Mouse (Mus musculus): Measurements from ENCODE around the gene Slc25a42. TPM values are rescaled to one million over a fixed set of nuclear protein-coding genes. Genes with fewer than 3 reads are reported as not detected.
A peak's percentile ranks its signal among the peaks of the same experiment; 100 is the strongest.
"Not testable (repeated sequence)": the region's sequence is repeated elsewhere in the genome, so short reads cannot be mapped to it uniquely, and the experiment has no call there.

Gene Slc25a42
- polyA plus RNA-seq, 1 experiment from 2014 or later: 3.6 TPM

- Histone ChIP-seq H3K4me3 (no peak overlapping the region), H3K4me1 (peaks cover under 1% of the 10 kb centered on the region; the same call in 1 of the 2 replicates), H3K9me3 (replicated peaks) (no peaks in the 10 kb centered on the region), H3K27ac (no peak overlapping the region), H3K36me3 (peaks cover 58% of the 10 kb centered on the region), H3K27me3 (ENCODE audit: low read depth, poor library complexity, severe bottlenecking) (no peaks in the 10 kb centered on the region)
- no peak for DNase-seq (ENCODE audit: low spot score)
- WGBS: 77% methylated on average over 4 of the region's 4 CpGs
Observed at GRCm38 (mm10) chr8:70227997-70228396, 15.9 kb upstream of the Slc25a42 start.

GRCm38 (mm10) chr8:70223341-70223740 lies 11.2 kb upstream of the Slc25a42 start:
- Histone ChIP-seq H3K4me3 (no peak overlapping the region), H3K9me3 (replicated peaks) (no peaks in the 10 kb centered on the region), H3K36me3 (peaks cover 43% of the 10 kb centered on the region), H3K27ac (no peak overlapping the region), H3K4me1 (peaks cover 12% of the 10 kb centered on the region), H3K27me3 (ENCODE audit: low read depth, poor library complexity, severe bottlenecking) (no peaks in the 10 kb centered on the region)
- peak; percentile 57 for DNase-seq (ENCODE audit: low spot score)
- 53% methylated on average over 6 of the region's 6 CpGs for whole genome bisulfite sequencing

- no peak overlapping the region for H3K4me3 ChIP-seq
- peaks cover 38% of the 10 kb centered on the region for H3K36me3 ChIP-seq
- 94% methylated on average over 12 of the region's 12 CpGs for WGBS
- H3K27ac ChIP-seq: peak overlapping the region; percentile 0; the same call in 1 of the 2 replicates
- no peak for DNase-seq (ENCODE audit: low spot score)
- H3K4me1 ChIP-seq: peaks cover 12% of the 10 kb centered on the region
- no peaks in the 10 kb centered on the region for H3K27me3 ChIP-seq (ENCODE audit: low read depth, poor library complexity, severe bottlenecking)
- no peaks in the 10 kb centered on the region for H3K9me3 ChIP-seq (replicated peaks)
Observed at GRCm38 (mm10) chr8:70222041-70222440, 9.9 kb upstream of the Slc25a42 start.

GRCm38 (mm10) chr8:70220911-70221310 lies 8.8 kb upstream of the Slc25a42 start:
- no peak overlapping the region for H3K27ac ChIP-seq
- no peaks in the 10 kb centered on the region for H3K9me3 ChIP-seq (replicated peaks)
- peaks cover 38% of the 10 kb centered on the region for H3K36me3 ChIP-seq
- no peak overlapping the region for H3K4me3 ChIP-seq
- H3K4me1 ChIP-seq: peaks cover 12% of the 10 kb centered on the region
- no peak for DNase-seq (ENCODE audit: low spot score)
- H3K27me3 ChIP-seq (ENCODE audit: low read depth, poor library complexity, severe bottlenecking): no peaks in the 10 kb centered on the region
- WGBS: 95% methylated on average over 3 of the region's 3 CpGs

DNA sequence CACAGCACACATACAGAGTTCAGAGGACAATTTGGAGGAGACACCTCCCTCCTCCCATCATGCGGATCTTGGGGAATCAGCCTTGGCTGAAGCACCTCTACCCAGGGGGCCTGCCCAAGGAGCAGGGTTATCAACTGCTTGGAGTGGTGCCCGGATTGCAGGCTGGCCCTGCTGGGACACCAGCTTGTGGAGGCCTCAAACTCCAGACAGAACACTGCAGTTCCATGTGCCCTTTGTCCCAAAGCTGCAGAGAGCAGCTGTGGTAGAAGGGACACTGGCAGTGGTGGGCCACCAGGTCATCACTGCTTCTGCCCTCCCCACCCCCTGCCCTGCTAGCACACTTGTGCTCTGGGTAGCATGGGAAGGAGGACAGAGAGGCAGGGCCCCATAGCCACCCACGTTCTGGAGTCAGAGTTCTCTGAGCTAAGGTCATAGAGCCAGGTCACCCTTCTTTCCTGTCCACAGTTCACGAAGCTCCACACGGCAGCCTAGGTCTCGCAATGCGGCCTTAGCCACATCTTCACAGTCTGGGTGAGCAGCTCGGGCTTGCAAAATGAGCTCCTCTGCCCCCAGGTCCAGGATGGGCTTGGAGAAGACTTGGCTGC lies 8.2 kb upstream of the Slc25a42 start:
- DNase-seq (ENCODE audit: low spot score): no peak
- peaks cover 32% of the 10 kb centered on the region for H3K36me3 ChIP-seq
- H3K4me1 ChIP-seq: peaks cover 12% of the 10 kb centered on the region
- H3K27me3 ChIP-seq (ENCODE audit: low read depth, poor library complexity, severe bottlenecking): no peaks in the 10 kb centered on the region
- H3K27ac ChIP-seq: no peak overlapping the region
- 73% methylated on average over 8 of the region's 8 CpGs for WGBS
- H3K9me3 ChIP-seq (replicated peaks): no peaks in the 10 kb centered on the region
- H3K4me3 ChIP-seq: no peak overlapping the region

DNA sequence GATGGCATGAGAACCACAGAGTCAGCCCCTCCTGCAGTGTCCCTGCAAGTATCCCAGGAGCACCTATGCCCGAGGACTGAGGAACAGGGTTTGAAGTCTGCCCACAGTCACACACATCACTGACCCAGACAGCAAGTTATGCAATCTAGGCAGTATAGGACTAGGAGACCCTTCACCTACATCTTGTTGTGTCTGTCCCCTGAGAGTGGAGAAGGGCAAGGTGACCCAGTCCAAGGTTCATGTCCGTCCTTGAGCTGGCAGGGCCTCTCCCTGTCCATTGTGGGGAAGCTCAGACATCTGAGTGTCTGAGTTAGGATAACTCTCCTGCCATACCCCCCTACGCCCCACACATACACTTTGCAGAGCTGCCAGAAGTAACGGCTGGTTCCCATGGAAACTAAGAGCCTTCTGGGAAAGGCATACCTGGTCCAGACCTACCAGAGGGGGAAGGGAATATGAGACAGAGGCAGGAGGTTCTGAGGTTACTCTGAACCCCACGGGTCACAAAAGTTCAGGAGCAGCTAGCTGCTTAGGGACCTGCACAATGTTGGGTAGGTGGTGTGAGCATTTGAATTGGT lies 7.1 kb upstream of the Slc25a42 start:
- H3K4me1 ChIP-seq: peaks cover 12% of the 10 kb centered on the region
- no peaks in the 10 kb centered on the region for H3K27me3 ChIP-seq (ENCODE audit: low read depth, poor library complexity, severe bottlenecking)
- no peak overlapping the region for H3K4me3 ChIP-seq
- peaks cover 21% of the 10 kb centered on the region for H3K36me3 ChIP-seq
- no peaks in the 10 kb centered on the region for H3K9me3 ChIP-seq (replicated peaks)
- no peak overlapping the region for H3K27ac ChIP-seq
- 60% methylated on average over 5 of the region's 5 CpGs for WGBS
- DNase-seq (ENCODE audit: low spot score): no peak

GRCm38 (mm10) chr8:70217441-70217840 lies 5.3 kb upstream of the Slc25a42 start:
- H3K27ac ChIP-seq: no peak overlapping the region
- peaks cover 20% of the 10 kb centered on the region for H3K4me1 ChIP-seq
- no peak overlapping the region for H3K4me3 ChIP-seq
- no peaks in the 10 kb centered on the region for H3K27me3 ChIP-seq (ENCODE audit: low read depth, poor library complexity, severe bottlenecking)
- H3K9me3 ChIP-seq (replicated peaks): no peaks in the 10 kb centered on the region
- peaks cover 7% of the 10 kb centered on the region for H3K36me3 ChIP-seq
- DNase-seq (ENCODE audit: low spot score): no peak

GRCm38 (mm10) chr8:70216566-70216965 lies 4.5 kb upstream of the Slc25a42 start:
- H3K27me3 ChIP-seq (ENCODE audit: low read depth, poor library complexity, severe bottlenecking): no peaks in the 10 kb centered on the region
- H3K9me3 ChIP-seq (replicated peaks): no peaks in the 10 kb centered on the region
- 58% methylated on average over 1 of the region's 1 CpGs for WGBS
- DNase-seq (ENCODE audit: low spot score): no peak
- no peak overlapping the region for H3K4me3 ChIP-seq
- no peaks in the 10 kb centered on the region for H3K36me3 ChIP-seq
- peaks cover 26% of the 10 kb centered on the region for H3K4me1 ChIP-seq
- no peak overlapping the region for H3K27ac ChIP-seq

GRCm38 (mm10) chr8:70216161-70216560 lies 4.1 kb upstream of the Slc25a42 start:
- H3K27ac ChIP-seq; H3K9me3 ChIP-seq (replicated peaks): not testable (repeated sequence)
- 64% methylated on average over 3 of the region's 3 CpGs for WGBS

DNA sequence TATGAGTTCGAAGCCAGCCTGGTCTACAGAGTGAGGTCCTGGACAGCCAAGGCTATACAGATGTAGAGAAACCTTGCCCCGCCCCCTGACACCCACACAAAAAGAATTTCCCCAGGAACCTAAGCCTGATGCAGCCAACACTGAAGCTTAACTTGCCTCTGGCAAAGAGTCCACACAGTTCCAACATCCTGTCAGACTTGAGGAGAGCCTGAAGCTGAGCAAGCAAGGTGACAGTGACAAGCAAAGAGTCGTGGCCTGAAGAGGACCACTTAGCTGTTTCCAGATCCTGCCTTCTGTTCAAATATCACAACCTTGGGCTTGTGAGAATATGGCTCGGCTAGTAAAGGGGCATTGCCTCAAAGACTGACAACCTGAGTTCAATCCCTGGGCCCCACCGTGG lies 3.0 kb upstream of the Slc25a42 start:
- WGBS: 75% methylated on average over 5 of the region's 5 CpGs
- Histone ChIP-seq H3K27me3 (ENCODE audit: low read depth, poor library complexity, severe bottlenecking) (peaks cover 11% of the 10 kb centered on the region), H3K4me3 (no peak overlapping the region), H3K9me3 (replicated peaks) (no peaks in the 10 kb centered on the region), H3K36me3 (no peaks in the 10 kb centered on the region), H3K27ac (no peak overlapping the region), H3K4me1 (peaks cover 38% of the 10 kb centered on the region)
- no peak for DNase-seq (ENCODE audit: low spot score)

More at GRCm38 (mm10) chr8:70216161-70216560, 4.1 kb upstream of the Slc25a42 start:
- not testable (repeated sequence) for H3K36me3 ChIP-seq; DNase-seq (ENCODE audit: low spot score); H3K27me3 ChIP-seq (ENCODE audit: low read depth, poor library complexity, severe bottlenecking); H3K4me3 ChIP-seq
- peaks cover 28% of the 10 kb centered on the region for H3K4me1 ChIP-seq

- Histone ChIP-seq H3K9me3 (replicated peaks) (no peaks in the 10 kb centered on the region), H3K27ac (no peak overlapping the region)
- 79% methylated on average over 3 of the region's 3 CpGs for WGBS
Observed at GRCm38 (mm10) chr8:70214411-70214810, 2.3 kb upstream of the Slc25a42 start.

GRCm38 (mm10) chr8:70211726-70212111 lies 386 bp downstream of the Slc25a42 start:
- peak overlapping the region; percentile 67 for H3K4me3 ChIP-seq
- H3K27ac ChIP-seq: peak overlapping the region; percentile 72
- H3K4me1 ChIP-seq: peaks cover 32% of the 10 kb centered on the region
- H3K27me3 ChIP-seq (ENCODE audit: low read depth, poor library complexity, severe bottlenecking): peaks cover 11% of the 10 kb centered on the region
- no peaks in the 10 kb centered on the region for H3K36me3 ChIP-seq
- H3K9me3 ChIP-seq (replicated peaks): no peaks in the 10 kb centered on the region
- WGBS: 4% methylated on average over 31 of the region's 31 CpGs
- no peak for DNase-seq (ENCODE audit: low spot score)

More at GRCm38 (mm10) chr8:70214411-70214810, 2.3 kb upstream of the Slc25a42 start:
- peaks cover 34% of the 10 kb centered on the region for H3K4me1 ChIP-seq
- no peaks in the 10 kb centered on the region for H3K36me3 ChIP-seq
- H3K4me3 ChIP-seq: no peak overlapping the region
- peaks cover 11% of the 10 kb centered on the region for H3K27me3 ChIP-seq (ENCODE audit: low read depth, poor library complexity, severe bottlenecking)
- no peak for DNase-seq (ENCODE audit: low spot score)

- H3K9me3 ChIP-seq (replicated peaks): no peaks in the 10 kb centered on the region
- H3K27ac ChIP-seq: no peak overlapping the region
- WGBS: 67% methylated on average over 1 of the region's 1 CpGs
- H3K36me3 ChIP-seq: no peaks in the 10 kb centered on the region
- peak overlapping the region; percentile 67 for H3K4me3 ChIP-seq
- peaks cover 32% of the 10 kb centered on the region for H3K4me1 ChIP-seq
- peaks cover 11% of the 10 kb centered on the region for H3K27me3 ChIP-seq (ENCODE audit: low read depth, poor library complexity, severe bottlenecking)
- DNase-seq (ENCODE audit: low spot score): no peak
Observed at GRCm38 (mm10) chr8:70211275-70211674, 830 bp downstream of the Slc25a42 start.
